Mouse (Mus musculus): ENCODE measurements at regions not wholly inside any gene's neighbourhood (a gene's known extent, or its start where the extent isn't known, plus 50 kb on each side); places are given as distances from the start of the nearest gene placed in this dataset.

GRCm38 (mm10) chr16:25087741-25088648 is 198.6 kb upstream of the Tprg start:
- DNase-seq (ENCODE audit: low read depth), result no peak

GRCm38 (mm10) chr16:25088649-25089019 is 198.0 kb upstream of the Tprg start:
- DNase-seq (ENCODE audit: low read depth), result no peak

- DNase-seq (ENCODE audit: low read depth), result no peak
Measured at GRCm38 (mm10) chr16:25104165-25104564, 182.5 kb upstream of the Tprg start.

GRCm38 (mm10) chr16:25104603-25105002 is 182.0 kb upstream of the Tprg start:
- DNase-seq (ENCODE audit: low read depth), result no peak

GRCm38 (mm10) chr16:25140164-25140563 is 146.5 kb upstream of the Tprg start:
- DNase-seq (ENCODE audit: low read depth), result peak; percentile 96

- DNase-seq (ENCODE audit: low read depth), result no peak
Measured at GRCm38 (mm10) chr16:25147486-25147885, 139.1 kb upstream of the Tprg start.

- peak; percentile 17 for DNase-seq (ENCODE audit: low read depth)
Measured at GRCm38 (mm10) chr16:25149186-25149585, 137.4 kb upstream of the Tprg start.

- no peak for DNase-seq (ENCODE audit: low read depth)
Measured at GRCm38 (mm10) chr16:25176870-25177269, 109.7 kb upstream of the Tprg start.

GRCm38 (mm10) chr16:25178055-25178454 is 108.6 kb upstream of the Tprg start:
- peak; percentile 4 for DNase-seq (ENCODE audit: low read depth)

- DNase-seq (ENCODE audit: low read depth), result peak; percentile 21
Measured at GRCm38 (mm10) chr16:25181939-25182338, 104.7 kb upstream of the Tprg start.

GRCm38 (mm10) chr16:25197079-25197478 is 89.5 kb upstream of the Tprg start:
- no peak for DNase-seq (ENCODE audit: low read depth)

- no peak for DNase-seq (ENCODE audit: low read depth)
Measured at GRCm38 (mm10) chr16:25198844-25199243, 87.8 kb upstream of the Tprg start.

GRCm38 (mm10) chr16:25199984-25200383 is 86.6 kb upstream of the Tprg start:
- DNase-seq (ENCODE audit: low read depth), result no peak

GRCm38 (mm10) chr16:25201094-25201770 is 85.4 kb upstream of the Tprg start:
- no peak for DNase-seq (ENCODE audit: low read depth)

- no peak for DNase-seq (ENCODE audit: low read depth)
Measured at GRCm38 (mm10) chr16:25213250-25213649, 73.4 kb upstream of the Tprg start.

- DNase-seq (ENCODE audit: low read depth), result no peak
Measured at GRCm38 (mm10) chr16:25220552-25220951, 66.1 kb upstream of the Tprg start.

GRCm38 (mm10) chr16:25224801-25225200 is 61.8 kb upstream of the Tprg start:
- DNase-seq (ENCODE audit: low read depth), result no peak
